Mouse (Mus musculus): ENCODE measurements around the gene Gm49711. TPM values are rescaled to one million over a fixed set of nuclear protein-coding genes. Genes with fewer than 3 reads are reported as not detected.
"Not testable (repeated sequence)": the region's sequence is repeated elsewhere in the genome, so short reads cannot be mapped to it uniquely, and the experiment has no call there.

The Gm49711 gene
- polyA plus RNA-seq, 1 experiment from 2014 or later, result 0.67 TPM

DNA sequence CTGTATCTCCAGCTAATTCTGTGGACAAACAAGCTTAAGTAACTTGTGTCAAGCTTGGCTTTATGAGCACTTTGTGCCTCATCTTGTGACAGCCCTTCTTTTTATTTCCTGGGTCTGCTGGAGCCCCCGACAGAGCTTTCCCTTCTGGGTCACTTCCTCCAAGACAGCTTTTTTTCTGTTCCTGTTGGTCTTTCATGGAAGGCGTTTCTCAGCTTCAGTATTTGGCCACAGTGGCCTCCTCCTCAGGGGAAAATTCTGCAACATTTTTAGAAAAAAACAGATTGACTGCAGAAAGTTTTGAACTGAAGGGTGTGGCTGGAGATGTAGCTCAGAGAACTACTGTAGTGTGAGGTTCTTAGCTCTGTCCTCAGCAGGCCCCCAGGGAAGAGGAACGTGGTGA, 31.1 kb downstream of the Gm49711 start:
- Histone ChIP-seq H3K4me2 (ENCODE audit: low read length) (no peak overlapping the region), H3K27me3 (ENCODE audit: control insufficient read depth, insufficient read depth, low read depth, low read length) (no peaks in the 10 kb centered on the region), H3K4me1 (ENCODE audit: control insufficient read depth, insufficient read depth, low read length) (no peaks in the 10 kb centered on the region), H3K4me3 (ENCODE audit: low read depth, low read length) (no peak overlapping the region), H3K27ac (ENCODE audit: low read length) (no peak overlapping the region), H3K36me3 (ENCODE audit: control insufficient read depth, insufficient read depth, low read length) (peaks cover 3% of the 10 kb centered on the region; the same call in 1 of the 2 replicates), H3K9ac (ENCODE audit: low read depth, low read length) (no peak overlapping the region), H3K9me3 (replicated peaks; ENCODE audit: control insufficient read depth, low read length, poor library complexity, severe bottlenecking) (no peaks in the 10 kb centered on the region)
- ATAC-seq, result no peak
- 70% methylated on average over 3 of the region's 3 CpGs for WGBS

DNA sequence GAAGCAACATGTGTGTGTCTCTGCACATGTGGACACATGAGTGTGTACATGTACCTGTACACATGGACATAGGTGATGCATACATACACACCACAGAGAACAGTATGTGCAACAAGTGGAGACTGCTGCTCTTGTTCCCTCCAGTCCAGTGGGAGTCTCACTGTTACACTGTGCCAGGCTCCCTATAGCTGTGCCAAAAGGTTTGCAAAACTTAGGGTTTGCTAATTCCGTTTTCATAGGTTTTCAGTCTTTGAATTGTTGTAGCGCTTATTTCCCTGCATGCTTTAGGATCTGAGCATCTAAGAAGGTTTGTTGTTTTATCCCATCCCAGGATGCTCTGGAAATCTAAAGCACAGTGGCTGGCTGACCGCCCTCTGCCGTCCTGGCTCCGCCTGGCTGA, 33.8 kb downstream of the Gm49711 start:
- Histone ChIP-seq H3K4me3 (ENCODE audit: low read depth, low read length) (no peak overlapping the region), H3K27ac (ENCODE audit: low read length) (no peak overlapping the region), H3K9ac (ENCODE audit: low read depth, low read length) (no peak overlapping the region), H3K27me3 (ENCODE audit: control insufficient read depth, insufficient read depth, low read depth, low read length) (no peaks in the 10 kb centered on the region), H3K9me3 (replicated peaks; ENCODE audit: control insufficient read depth, low read length, poor library complexity, severe bottlenecking) (no peaks in the 10 kb centered on the region), H3K4me2 (ENCODE audit: low read length) (no peak overlapping the region), H3K4me1 (ENCODE audit: control insufficient read depth, insufficient read depth, low read length) (no peaks in the 10 kb centered on the region), H3K36me3 (ENCODE audit: control insufficient read depth, insufficient read depth, low read length) (peaks cover 3% of the 10 kb centered on the region; the same call in 1 of the 2 replicates)
- no peak for ATAC-seq
- 68% methylated on average over 5 of the region's 5 CpGs for WGBS

DNA sequence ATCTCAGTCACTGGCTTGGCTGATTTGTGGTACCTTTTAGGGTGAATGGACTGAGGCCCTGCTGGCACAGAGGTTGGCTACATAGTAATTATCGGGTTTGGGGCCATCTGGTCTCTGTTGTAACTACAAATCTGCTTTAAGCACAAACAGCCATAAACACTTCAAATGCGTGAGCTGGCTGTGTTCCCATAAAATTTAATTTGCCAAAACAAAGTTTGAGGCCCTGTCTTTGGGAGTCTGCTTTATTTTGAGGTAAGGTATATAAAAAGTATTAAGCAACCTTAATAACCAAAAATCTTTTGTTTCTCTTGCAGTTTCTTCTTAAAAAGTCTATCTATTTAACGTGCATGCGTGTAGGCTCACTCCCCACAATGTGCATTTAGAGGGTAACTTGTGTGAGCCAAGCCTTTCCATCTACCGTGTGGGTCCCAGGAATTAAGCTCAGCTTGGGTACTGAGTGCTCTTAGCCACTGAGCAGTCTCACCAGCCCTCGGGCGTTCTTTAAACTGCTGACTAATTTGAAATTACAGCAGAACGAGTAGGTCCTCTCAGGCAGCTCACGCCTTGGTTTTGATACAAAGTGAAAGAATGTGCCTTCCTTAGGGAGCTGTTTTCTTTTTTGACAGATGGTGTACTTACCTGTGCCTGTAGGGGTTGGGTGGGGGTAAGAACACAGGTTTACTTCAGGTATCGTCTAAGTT, 40.4 kb downstream of the Gm49711 start:
- no peak for ATAC-seq
- H3K4me1 ChIP-seq (ENCODE audit: control insufficient read depth, insufficient read depth, low read length), result peaks cover 7% of the 10 kb centered on the region; the same call in 1 of the 2 replicates

DNA sequence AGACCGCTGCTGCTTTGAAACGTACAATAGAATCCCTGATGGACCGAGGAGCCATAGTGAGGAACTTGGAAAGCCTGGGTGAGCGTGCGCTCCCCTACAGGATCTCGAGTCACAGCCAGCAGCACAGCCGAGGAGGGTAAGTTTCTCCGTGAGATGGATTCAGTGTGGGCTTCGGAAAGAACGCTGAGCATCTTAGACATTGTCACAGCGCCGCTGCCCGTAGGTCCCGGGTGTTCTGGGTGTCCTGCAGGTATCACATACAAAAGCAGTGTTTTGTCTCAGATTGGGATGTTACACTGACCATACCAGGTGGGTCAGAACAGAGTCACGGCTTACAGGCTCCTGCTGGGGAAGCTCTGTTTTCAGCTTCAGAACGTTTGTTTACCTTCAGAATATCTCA, 41.5 kb downstream of the Gm49711 start:
- Histone ChIP-seq H3K36me3 (ENCODE audit: control insufficient read depth, insufficient read depth, low read length) (no peaks in the 10 kb centered on the region; the same call in 1 of the 2 replicates), H3K4me1 (ENCODE audit: control insufficient read depth, insufficient read depth, low read length) (peaks cover 7% of the 10 kb centered on the region; the same call in 1 of the 2 replicates), H3K4me3 (ENCODE audit: low read depth, low read length) (no peak overlapping the region), H3K27ac (ENCODE audit: low read length) (peak overlapping the region; percentile 43; the same call in 1 of the 2 replicates), H3K27me3 (ENCODE audit: control insufficient read depth, insufficient read depth, low read depth, low read length) (no peaks in the 10 kb centered on the region), H3K9me3 (replicated peaks; ENCODE audit: control insufficient read depth, low read length, poor library complexity, severe bottlenecking) (no peaks in the 10 kb centered on the region), H3K4me2 (ENCODE audit: low read length) (no peak overlapping the region), H3K9ac (ENCODE audit: low read depth, low read length) (no peak overlapping the region)
- WGBS, result 83% methylated on average over 16 of the region's 16 CpGs
- ATAC-seq, result no peak

More for the DNA sequence above, 40.4 kb downstream of the Gm49711 start:
- H3K4me3 ChIP-seq (ENCODE audit: low read depth, low read length), result no peak overlapping the region
- H3K9ac ChIP-seq (ENCODE audit: low read depth, low read length), result no peak overlapping the region
- no peak overlapping the region for H3K27ac ChIP-seq (ENCODE audit: low read length)
- H3K9me3 ChIP-seq (replicated peaks; ENCODE audit: control insufficient read depth, low read length, poor library complexity, severe bottlenecking), result no peaks in the 10 kb centered on the region
- 85% methylated on average over 10 of the region's 10 CpGs for WGBS
- no peaks in the 10 kb centered on the region; the same call in 1 of the 2 replicates for H3K36me3 ChIP-seq (ENCODE audit: control insufficient read depth, insufficient read depth, low read length)
- no peak overlapping the region for H3K4me2 ChIP-seq (ENCODE audit: low read length)
- no peaks in the 10 kb centered on the region for H3K27me3 ChIP-seq (ENCODE audit: control insufficient read depth, insufficient read depth, low read depth, low read length)

DNA sequence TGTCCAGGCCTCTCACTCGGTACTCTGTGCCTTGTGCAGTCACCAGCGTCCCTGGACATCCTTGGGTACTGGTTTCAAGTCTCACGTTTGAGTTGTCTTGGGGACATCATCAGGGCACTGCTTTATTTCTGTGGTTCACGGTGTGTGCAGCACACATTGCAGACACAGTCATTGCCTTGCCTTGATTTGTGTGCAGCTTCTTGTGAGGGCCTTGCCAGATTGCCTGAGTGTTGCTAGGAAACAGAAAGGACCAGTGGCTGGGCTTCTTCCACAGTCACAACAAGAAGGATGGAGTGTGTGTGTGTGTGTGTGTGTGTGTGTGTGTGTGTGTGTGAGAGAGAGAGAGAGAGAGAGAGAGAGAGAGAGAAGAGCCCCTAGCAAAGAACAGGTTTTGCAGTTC, 42.0 kb downstream of the Gm49711 start:
- Histone ChIP-seq H3K4me3 (ENCODE audit: low read depth, low read length) (no peak overlapping the region), H3K27ac (ENCODE audit: low read length) (peak overlapping the region; percentile 43; the same call in 1 of the 2 replicates), H3K27me3 (ENCODE audit: control insufficient read depth, insufficient read depth, low read depth, low read length) (no peaks in the 10 kb centered on the region), H3K9me3 (replicated peaks; ENCODE audit: control insufficient read depth, low read length, poor library complexity, severe bottlenecking) (no peaks in the 10 kb centered on the region), H3K36me3 (ENCODE audit: control insufficient read depth, insufficient read depth, low read length) (no peaks in the 10 kb centered on the region; the same call in 1 of the 2 replicates), H3K4me2 (ENCODE audit: low read length) (no peak overlapping the region), H3K9ac (ENCODE audit: low read depth, low read length) (no peak overlapping the region), H3K4me1 (ENCODE audit: control insufficient read depth, insufficient read depth, low read length) (peaks cover 7% of the 10 kb centered on the region; the same call in 1 of the 2 replicates)
- 73% methylated on average over 4 of the region's 4 CpGs for WGBS
- ATAC-seq, result peak; percentile 57; the same call in 1 of the 2 replicates

DNA sequence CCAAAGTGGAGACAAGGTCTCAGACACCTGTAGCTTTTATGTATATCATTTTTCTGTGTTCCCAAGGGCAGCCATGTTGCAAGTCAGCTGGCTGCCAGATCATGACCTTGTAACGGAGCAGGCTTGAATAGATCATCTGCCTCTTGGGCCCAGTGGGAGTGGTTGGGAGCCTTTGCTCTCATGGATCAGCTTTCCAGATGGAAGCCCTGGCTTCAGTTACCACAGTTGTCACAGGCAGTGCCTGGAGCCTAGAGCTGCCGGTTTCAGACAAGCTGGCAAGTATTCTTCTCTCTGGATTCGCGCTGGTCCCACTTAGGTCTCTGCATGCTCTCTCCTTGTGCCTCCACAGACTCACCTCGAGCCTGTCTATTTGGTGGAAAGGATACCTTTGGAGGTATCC, 44.0 kb downstream of the Gm49711 start:
- H3K36me3 ChIP-seq (ENCODE audit: control insufficient read depth, insufficient read depth, low read length), result no peaks in the 10 kb centered on the region; the same call in 1 of the 2 replicates
- 82% methylated on average over 5 of the region's 5 CpGs for WGBS
- H3K27ac ChIP-seq (ENCODE audit: low read length), result no peak overlapping the region
- H3K4me3 ChIP-seq (ENCODE audit: low read depth, low read length), result no peak overlapping the region
- no peaks in the 10 kb centered on the region for H3K27me3 ChIP-seq (ENCODE audit: control insufficient read depth, insufficient read depth, low read depth, low read length)
- no peak overlapping the region for H3K9ac ChIP-seq (ENCODE audit: low read depth, low read length)
- H3K9me3 ChIP-seq (replicated peaks; ENCODE audit: control insufficient read depth, low read length, poor library complexity, severe bottlenecking), result no peaks in the 10 kb centered on the region
- no peak for ATAC-seq
- no peak overlapping the region for H3K4me2 ChIP-seq (ENCODE audit: low read length)
- H3K4me1 ChIP-seq (ENCODE audit: control insufficient read depth, insufficient read depth, low read length), result peaks cover 7% of the 10 kb centered on the region; the same call in 1 of the 2 replicates

DNA sequence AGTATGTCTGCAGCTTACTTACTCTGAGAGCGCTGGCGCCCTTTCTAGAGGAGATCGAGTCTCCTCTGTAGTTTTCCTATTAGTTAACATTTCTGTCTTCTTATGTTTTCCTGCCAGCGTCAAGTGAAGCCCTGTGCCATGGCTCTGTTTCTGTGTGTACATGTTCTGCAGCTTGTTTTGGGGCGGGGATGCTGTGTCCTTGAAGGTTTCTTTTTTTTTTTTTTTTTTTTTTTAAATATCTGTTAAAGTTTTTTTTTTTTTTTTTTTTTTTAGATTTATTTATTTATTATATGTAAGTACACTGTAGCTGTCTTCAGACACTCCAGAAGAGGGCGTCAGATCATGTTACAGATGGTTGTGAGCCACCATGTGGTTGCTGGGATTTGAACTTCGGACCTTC, 44.8 kb downstream of the Gm49711 start:
- H3K27me3 ChIP-seq (ENCODE audit: control insufficient read depth, insufficient read depth, low read depth, low read length); H3K27ac ChIP-seq (ENCODE audit: low read length); H3K9me3 ChIP-seq (replicated peaks; ENCODE audit: control insufficient read depth, low read length, poor library complexity, severe bottlenecking); H3K4me2 ChIP-seq (ENCODE audit: low read length); H3K36me3 ChIP-seq (ENCODE audit: control insufficient read depth, insufficient read depth, low read length); ATAC-seq; H3K4me1 ChIP-seq (ENCODE audit: control insufficient read depth, insufficient read depth, low read length); H3K9ac ChIP-seq (ENCODE audit: low read depth, low read length); H3K4me3 ChIP-seq (ENCODE audit: low read depth, low read length): not testable (repeated sequence)
- 94% methylated on average over 6 of the region's 7 CpGs for WGBS

DNA sequence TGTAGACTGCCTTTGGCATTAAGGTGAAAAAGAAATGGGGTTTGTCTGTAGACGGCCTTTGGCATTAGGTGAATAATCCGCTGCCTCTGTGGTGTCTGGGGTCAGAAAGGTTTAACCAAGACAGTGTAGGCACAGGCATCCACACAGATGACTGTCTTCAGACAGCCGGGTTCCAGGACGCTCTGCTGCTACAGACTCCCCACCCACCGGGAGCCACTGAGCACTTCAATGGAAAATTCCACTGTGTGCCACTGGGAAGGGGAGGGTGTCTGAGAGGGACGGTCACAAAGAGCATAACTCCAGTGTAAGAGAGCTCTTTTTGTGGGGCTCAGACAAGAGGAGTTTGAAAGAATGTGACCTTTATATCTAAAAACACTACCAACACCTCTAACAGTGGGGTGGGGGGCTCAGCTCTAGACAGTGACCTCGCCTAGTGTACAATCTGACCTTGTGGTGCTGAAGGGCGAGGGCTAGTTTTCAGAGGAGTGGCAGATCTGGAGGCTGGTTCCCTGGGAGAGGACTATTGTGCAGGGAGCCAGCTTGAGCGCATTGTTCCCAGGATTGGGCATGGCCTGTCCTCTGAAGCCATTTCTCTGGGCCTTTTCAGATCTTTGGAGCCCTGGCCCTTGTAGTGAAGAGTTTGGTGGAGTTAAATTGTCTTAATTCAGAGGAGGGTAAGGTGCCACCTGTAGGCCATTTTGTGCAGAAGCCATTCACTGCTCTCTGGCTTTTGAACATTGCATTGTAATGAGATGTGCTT, 45.6 kb downstream of the Gm49711 start:
- peak; percentile 34; the same call in 1 of the 2 replicates for ATAC-seq
- Histone ChIP-seq H3K4me1 (ENCODE audit: control insufficient read depth, insufficient read depth, low read length) (peaks cover 7% of the 10 kb centered on the region; the same call in 1 of the 2 replicates), H3K27me3 (ENCODE audit: control insufficient read depth, insufficient read depth, low read depth, low read length) (no peaks in the 10 kb centered on the region), H3K4me3 (ENCODE audit: low read depth, low read length) (no peak overlapping the region), H3K4me2 (ENCODE audit: low read length) (no peak overlapping the region), H3K27ac (ENCODE audit: low read length) (no peak overlapping the region), H3K9me3 (replicated peaks; ENCODE audit: control insufficient read depth, low read length, poor library complexity, severe bottlenecking) (no peaks in the 10 kb centered on the region), H3K9ac (ENCODE audit: low read depth, low read length) (no peak overlapping the region), H3K36me3 (ENCODE audit: control insufficient read depth, insufficient read depth, low read length) (no peaks in the 10 kb centered on the region; the same call in 1 of the 2 replicates)
- WGBS, result 26% methylated on average over 9 of the region's 9 CpGs

DNA sequence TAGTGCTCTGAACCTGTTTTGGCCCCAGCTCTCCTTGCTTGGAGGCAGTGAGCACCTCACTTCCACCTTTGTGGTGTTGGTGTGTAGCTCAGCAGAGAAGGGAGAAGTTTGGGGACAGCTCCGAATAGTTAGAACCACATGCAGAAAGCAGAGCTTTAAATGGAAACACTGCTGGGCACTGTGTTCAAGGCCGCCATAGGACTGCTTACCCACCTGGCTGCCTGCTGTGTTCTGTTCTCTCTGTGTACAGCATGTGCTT, 46.1 kb downstream of the Gm49711 start:
- H3K36me3 ChIP-seq (ENCODE audit: control insufficient read depth, insufficient read depth, low read length), result no peaks in the 10 kb centered on the region; the same call in 1 of the 2 replicates
- H3K9ac ChIP-seq (ENCODE audit: low read depth, low read length), result no peak overlapping the region
- no peak overlapping the region for H3K27ac ChIP-seq (ENCODE audit: low read length)
- WGBS, result 75% methylated on average over 2 of the region's 2 CpGs
- no peaks in the 10 kb centered on the region for H3K27me3 ChIP-seq (ENCODE audit: control insufficient read depth, insufficient read depth, low read depth, low read length)
- no peak overlapping the region for H3K4me3 ChIP-seq (ENCODE audit: low read depth, low read length)
- no peaks in the 10 kb centered on the region for H3K9me3 ChIP-seq (replicated peaks; ENCODE audit: control insufficient read depth, low read length, poor library complexity, severe bottlenecking)
- no peak for ATAC-seq
- H3K4me2 ChIP-seq (ENCODE audit: low read length), result no peak overlapping the region
- H3K4me1 ChIP-seq (ENCODE audit: control insufficient read depth, insufficient read depth, low read length), result peaks cover 10% of the 10 kb centered on the region

Data from midbrain, embryonic 16.5 days (tissue).